Mouse (Mus musculus) heart, embryonic 13.5 days (tissue): ENCODE data around the gene Prl8a8. TPM values are rescaled to one million over a fixed set of nuclear protein-coding genes. Genes with fewer than 3 reads are reported as not detected.

ENCODE experiments used
- ATAC-seq: fragments of 200-750 bp; cut with Nextera tagmentation; 2 replicates; pipeline ENCODE4 v1.8.0; 2017; ENCODE audit warnings: moderate TSS enrichment; ENCODE audit not compliant: insufficient number of reproducible peaks, low FRiP score, low TSS enrichment; ENCODE audit errors: extremely low read depth
- H3K27ac ChIP-seq: fragments of 300-500 bp; sonication (generic); replicated peaks from 2 replicates; pipeline ENCODE4 v1.5.1; 2015; ENCODE audit warnings: moderate library complexity, mild to moderate bottlenecking, inconsistent platforms
- H3K27me3 ChIP-seq: fragments of 300-500 bp; sonication (generic); replicated peaks from 2 replicates; pipeline ENCODE4 v1.6.1; 2015; ENCODE audit warnings: mild to moderate bottlenecking, inconsistent platforms
- H3K36me3 ChIP-seq: fragments of 300-500 bp; sonication (generic); 2 replicates; pipeline ENCODE4 v1.6.1; 2015; ENCODE audit warnings: mild to moderate bottlenecking, inconsistent platforms
- H3K4me1 ChIP-seq: fragments of 300-500 bp; sonication (generic); 2 replicates; pipeline ENCODE4 v1.6.1; 2015; ENCODE audit warnings: inconsistent platforms
- H3K4me2 ChIP-seq: fragments of 300-500 bp; sonication (generic); 2 replicates; pipeline ENCODE4 v1.6.1; 2015; ENCODE audit warnings: inconsistent platforms, mild to moderate bottlenecking, moderate library complexity
- H3K4me3 ChIP-seq: fragments of 300-500 bp; sonication (generic); 2 replicates; pipeline ENCODE4 v1.5.1; 2015; ENCODE audit warnings: moderate library complexity, mild to moderate bottlenecking, inconsistent platforms
- H3K9ac ChIP-seq: fragments of 300-500 bp; sonication (generic); 2 replicates; pipeline ENCODE4 v1.6.1; 2015; ENCODE audit warnings: inconsistent platforms, mild to moderate bottlenecking, moderate library complexity
- H3K9me3 ChIP-seq: fragments of 300-500 bp; sonication (generic); 2 replicates; pipeline ENCODE4 v1.6.1; 2016; ENCODE audit warnings: inconsistent platforms
- WGBS: fragments of 180-500 bp; shearing (Covaris S2); methylation state at CpG from one replicate; pipeline ENCODE4 v1.1.7; 2015; ENCODE audit warnings: mixed read lengths; 5-methylcytosine and 5-hydroxymethylcytosine counted together
- polyA plus RNA-seq: library from polyadenylated mRNA; unstranded; fragments of >200 nt; fragmentation: Nextera tagmentation; extraction: Ambion mirVana; gene quantifications from 2 replicates; pipeline ENCODE4 v1.2.1, GENCODE M21; 2015

Gene Prl8a8
- not detected in 2 replicates for polyA plus RNA-seq

- 76% methylated on average over 4 of the region's 4 CpGs for WGBS
- Histone ChIP-seq H3K27ac (no peak within 1 kb of the TSS), H3K4me2 (no peak within 1 kb of the TSS), H3K9ac (no peak within 1 kb of the TSS), H3K27me3 (no peaks in the 10 kb centered on the region), H3K4me1 (no peaks in the 10 kb centered on the region), H3K36me3 (no peaks in the 10 kb centered on the region), H3K4me3 (no peak within 1 kb of the TSS), H3K9me3 (no peaks in the 10 kb centered on the region)
- ATAC-seq, result no peak
These were observed at the start of gene Prl8a8 for GRCm38 (mm10) chr13:27513117-27513516. Prl8a8 (minus strand) TSS chr13:27513217.

- H3K9ac ChIP-seq, result no peak overlapping the region
- H3K4me2 ChIP-seq, result no peak overlapping the region
- no peak overlapping the region for H3K27ac ChIP-seq
- no peaks in the 10 kb centered on the region for H3K4me1 ChIP-seq
- H3K27me3 ChIP-seq, result no peaks in the 10 kb centered on the region
- no peak for ATAC-seq
- no peaks in the 10 kb centered on the region for H3K9me3 ChIP-seq
- no peaks in the 10 kb centered on the region for H3K36me3 ChIP-seq
- no peak overlapping the region for H3K4me3 ChIP-seq
These were observed 40.3 kb upstream of the Prl8a8 start for GRCm38 (mm10) chr13:27553336-27553735.

- no peak overlapping the region for H3K27ac ChIP-seq
- no peaks in the 10 kb centered on the region for H3K9me3 ChIP-seq
- no peak for ATAC-seq
- no peaks in the 10 kb centered on the region for H3K36me3 ChIP-seq
- H3K27me3 ChIP-seq, result no peaks in the 10 kb centered on the region
- 68% methylated on average over 4 of the region's 4 CpGs for WGBS
- no peak overlapping the region for H3K4me2 ChIP-seq
- H3K4me3 ChIP-seq, result no peak overlapping the region
- no peak overlapping the region for H3K9ac ChIP-seq
- H3K4me1 ChIP-seq, result no peaks in the 10 kb centered on the region
These were observed 10.1 kb upstream of the Prl8a8 start for GRCm38 (mm10) chr13:27523156-27523555.

- 63% methylated on average over 1 of the region's 1 CpGs for whole genome bisulfite sequencing
- no peak for ATAC-seq
- Histone ChIP-seq H3K4me1 (no peaks in the 10 kb centered on the region), H3K27ac (no peak overlapping the region), H3K36me3 (no peaks in the 10 kb centered on the region), H3K27me3 (no peaks in the 10 kb centered on the region), H3K4me2 (no peak overlapping the region), H3K4me3 (no peak overlapping the region), H3K9me3 (peaks cover 3% of the 10 kb centered on the region), H3K9ac (no peak overlapping the region)
These were observed 5.4 kb downstream of the Prl8a8 start for GRCm38 (mm10) chr13:27507645-27508044.

Other genes starting within 250 kb of the Prl8a8 start
- gene Prl6a1, start 200.6 kb downstream of the Prl8a8 start, polyA plus RNA-seq, result not detected in 2 replicates
- gene Prl8a2, start 167.5 kb downstream of the Prl8a8 start, polyA plus RNA-seq, result not detected in 2 replicates
- gene Prl2b1, start 122.4 kb downstream of the Prl8a8 start, polyA plus RNA-seq, result not detected in 2 replicates
- not detected in 2 replicates for gene Prl8a6, start 74.5 kb downstream of the Prl8a8 start, polyA plus RNA-seq
- gene Prl8a9, start 51.4 kb upstream of the Prl8a8 start, polyA plus RNA-seq, result not detected in 2 replicates
- not detected in 2 replicates for gene Prl8a1, start 69.0 kb upstream of the Prl8a8 start, polyA plus RNA-seq
- gene Prl7b1, start 97.4 kb upstream of the Prl8a8 start, polyA plus RNA-seq, result not detected in 2 replicates
- not detected in 2 replicates for gene Prl7a1, start 129.3 kb upstream of the Prl8a8 start, polyA plus RNA-seq
- gene Prl7a2, start 154.8 kb upstream of the Prl8a8 start, polyA plus RNA-seq, result not detected in 2 replicates
- not detected in 2 replicates for gene Prl7d1, start 203.5 kb upstream of the Prl8a8 start, polyA plus RNA-seq